Mouse (Mus musculus) midbrain, embryonic 15.5 days (tissue): ENCODE data around the gene Antxr2. TPM values are rescaled to one million over a fixed set of nuclear protein-coding genes. Genes with fewer than 3 reads are reported as not detected.

Experiments used
- ATAC-seq: fragments of 200-750 bp; cut with Nextera tagmentation; replicated peaks from 2 replicates; pipeline ENCODE4 v1.8.0; 2017; ENCODE audit warnings: moderate TSS enrichment
- H3K27ac ChIP-seq: fragments of 300-500 bp; sonication (generic); 2 replicates; pipeline ENCODE4 v1.5.1; 2015; ENCODE audit warnings: mild to moderate bottlenecking, inconsistent platforms
- H3K27me3 ChIP-seq: fragments of 300-500 bp; sonication (generic); replicated peaks from 2 replicates; pipeline ENCODE4 v1.6.1; 2015; ENCODE audit warnings: inconsistent platforms
- H3K36me3 ChIP-seq: fragments of 300-500 bp; sonication (generic); replicated peaks from 2 replicates; pipeline ENCODE4 v1.6.1; 2015; ENCODE audit warnings: inconsistent platforms
- H3K4me1 ChIP-seq: fragments of 300-500 bp; sonication (generic); 2 replicates; pipeline ENCODE4 v1.6.1; 2015; ENCODE audit warnings: inconsistent platforms
- H3K4me2 ChIP-seq: fragments of 300-500 bp; sonication (generic); 2 replicates; pipeline ENCODE4 v1.6.1; 2015; ENCODE audit warnings: inconsistent platforms, mild to moderate bottlenecking, moderate library complexity
- H3K4me3 ChIP-seq: fragments of 300-500 bp; sonication (generic); 2 replicates; pipeline ENCODE4 v1.5.1; 2015; ENCODE audit warnings: mild to moderate bottlenecking, inconsistent platforms
- H3K9ac ChIP-seq: fragments of 300-500 bp; sonication (generic); 2 replicates; pipeline ENCODE4 v1.6.1; 2015; ENCODE audit warnings: mild to moderate bottlenecking, inconsistent platforms
- H3K9me3 ChIP-seq: fragments of 300-500 bp; sonication (generic); 2 replicates; pipeline ENCODE4 v1.6.1; 2016; ENCODE audit warnings: inconsistent platforms
- WGBS: fragments of 180-500 bp; shearing (Covaris S2); methylation state at CpG from one replicate; pipeline ENCODE4 v1.1.7; 2015; ENCODE audit warnings: mixed read lengths; 5-methylcytosine and 5-hydroxymethylcytosine counted together
- polyA plus RNA-seq: library from polyadenylated mRNA; unstranded; fragments of >200 nt; fragmentation: Nextera tagmentation; extraction: Ambion mirVana; gene quantifications from 2 replicates; pipeline ENCODE4 v1.2.1, GENCODE M21; 2015

Gene Antxr2
- polyA plus RNA-seq, 1 experiment from 2014 or later = 3.0 TPM

DNA sequence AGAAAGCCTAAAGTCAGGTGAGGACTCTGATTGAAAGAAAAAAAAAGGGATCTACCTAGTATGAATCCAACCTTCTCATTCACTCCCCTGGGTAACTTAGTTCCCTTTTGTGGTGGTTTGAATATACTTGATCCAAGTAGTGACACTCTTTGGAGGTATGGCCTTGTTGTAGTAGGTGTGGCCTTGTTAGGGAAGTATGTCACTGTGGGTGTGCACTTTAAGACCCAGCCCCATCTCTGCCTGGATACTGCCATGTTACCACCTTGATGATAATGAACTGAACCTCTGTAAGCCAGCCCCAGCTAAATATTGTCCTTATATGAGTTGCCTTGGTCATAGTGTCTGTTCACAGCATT lies 190.9 kb downstream of the Antxr2 start:
- no peaks in the 10 kb centered on the region for H3K9me3 ChIP-seq
- H3K4me2 ChIP-seq = no peak overlapping the region
- no peak overlapping the region for H3K4me3 ChIP-seq
- H3K9ac ChIP-seq = no peak overlapping the region
- ATAC-seq = no peak
- no peaks in the 10 kb centered on the region for H3K4me1 ChIP-seq
- no peaks in the 10 kb centered on the region for H3K27me3 ChIP-seq
- no peaks in the 10 kb centered on the region for H3K36me3 ChIP-seq
- no peak overlapping the region for H3K27ac ChIP-seq

DNA sequence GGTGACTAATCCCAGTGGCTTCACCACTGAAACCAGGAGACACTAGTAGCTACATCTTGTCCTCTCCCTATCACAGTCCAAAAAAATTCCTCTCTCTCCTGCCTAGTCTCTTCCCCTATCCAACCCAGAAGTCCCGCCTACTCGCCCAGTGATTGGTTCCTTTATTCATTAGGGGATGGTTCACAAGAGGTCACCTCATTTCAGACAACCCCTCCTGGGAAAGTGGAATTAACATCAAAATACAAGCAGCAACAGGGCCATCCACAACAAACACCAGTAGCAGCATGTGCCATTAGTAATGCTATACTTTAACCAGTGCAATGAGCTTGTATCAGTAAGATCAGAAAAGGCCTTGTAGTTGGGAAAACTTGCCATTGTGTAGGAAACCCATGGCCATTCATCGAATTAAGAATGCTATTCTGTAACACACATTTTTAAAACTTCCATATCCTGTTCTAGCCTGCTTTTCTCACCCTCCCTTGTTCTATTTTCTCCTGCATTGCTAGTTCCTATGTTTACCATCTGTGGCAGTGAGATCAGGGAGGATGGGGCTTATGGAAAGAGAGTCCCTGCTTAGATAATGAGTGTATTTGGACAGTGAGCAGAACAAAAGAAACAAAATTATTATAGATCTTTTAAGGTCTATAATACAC lies 191.4 kb downstream of the Antxr2 start:
- Histone ChIP-seq H3K36me3 (no peaks in the 10 kb centered on the region), H3K4me2 (no peak overlapping the region), H3K4me3 (no peak overlapping the region), H3K4me1 (no peaks in the 10 kb centered on the region), H3K9me3 (no peaks in the 10 kb centered on the region), H3K27ac (no peak overlapping the region), H3K27me3 (no peaks in the 10 kb centered on the region), H3K9ac (no peak overlapping the region)
- ATAC-seq = no peak
- WGBS = 61% methylated on average over 3 of the region's 3 CpGs

DNA sequence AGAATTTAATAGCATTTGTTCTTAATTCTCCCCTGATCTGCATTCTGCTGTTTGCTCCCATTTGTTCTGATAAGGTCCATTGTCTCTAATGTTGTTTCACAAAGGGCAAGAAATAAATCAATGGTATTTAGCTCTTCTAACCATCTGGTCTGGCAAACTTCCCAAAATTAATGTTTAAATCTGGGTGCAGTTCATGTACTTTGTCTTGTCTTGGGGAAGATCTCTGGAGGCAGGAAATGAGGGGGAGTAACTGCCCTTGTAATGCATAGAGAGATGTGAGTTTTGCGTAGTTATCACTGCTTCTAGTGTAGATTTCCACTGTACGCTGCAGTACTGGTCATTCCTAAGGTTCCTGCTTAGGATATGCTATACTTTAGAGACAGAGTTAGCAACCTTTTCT lies 193.5 kb downstream of the Antxr2 start:
- no peak overlapping the region for H3K27ac ChIP-seq
- H3K4me3 ChIP-seq = no peak overlapping the region
- no peak overlapping the region for H3K9ac ChIP-seq
- no peaks in the 10 kb centered on the region for H3K4me1 ChIP-seq
- ATAC-seq = no peak
- 98% methylated on average over 2 of the region's 2 CpGs for WGBS
- H3K36me3 ChIP-seq = no peaks in the 10 kb centered on the region
- no peaks in the 10 kb centered on the region for H3K9me3 ChIP-seq
- no peak overlapping the region for H3K4me2 ChIP-seq
- no peaks in the 10 kb centered on the region for H3K27me3 ChIP-seq

DNA sequence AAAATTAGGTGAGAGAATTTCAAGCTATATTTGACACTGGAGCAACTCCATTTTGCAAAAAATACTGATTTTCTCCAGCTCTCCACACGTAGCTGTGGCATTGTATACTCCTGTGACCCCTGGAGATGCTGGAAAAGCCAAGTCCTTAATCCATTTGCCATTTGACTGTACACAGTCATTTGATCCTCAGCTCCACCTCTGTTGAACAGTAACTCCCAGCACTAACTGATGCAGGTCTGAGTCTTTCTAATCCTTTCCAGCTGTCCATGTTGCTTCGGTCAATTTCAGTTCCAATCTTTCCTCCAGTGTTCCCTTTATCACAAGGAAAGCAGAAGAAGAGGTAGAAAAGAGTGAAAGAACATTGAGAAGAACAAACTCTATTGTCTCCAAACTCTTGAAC lies 195.4 kb downstream of the Antxr2 start:
- Histone ChIP-seq H3K36me3 (no peaks in the 10 kb centered on the region), H3K4me1 (no peaks in the 10 kb centered on the region), H3K4me3 (no peak overlapping the region), H3K4me2 (no peak overlapping the region), H3K9me3 (no peaks in the 10 kb centered on the region), H3K27ac (no peak overlapping the region), H3K27me3 (no peaks in the 10 kb centered on the region), H3K9ac (no peak overlapping the region)
- ATAC-seq = no peak
- WGBS = 67% methylated on average over 2 of the region's 2 CpGs

DNA sequence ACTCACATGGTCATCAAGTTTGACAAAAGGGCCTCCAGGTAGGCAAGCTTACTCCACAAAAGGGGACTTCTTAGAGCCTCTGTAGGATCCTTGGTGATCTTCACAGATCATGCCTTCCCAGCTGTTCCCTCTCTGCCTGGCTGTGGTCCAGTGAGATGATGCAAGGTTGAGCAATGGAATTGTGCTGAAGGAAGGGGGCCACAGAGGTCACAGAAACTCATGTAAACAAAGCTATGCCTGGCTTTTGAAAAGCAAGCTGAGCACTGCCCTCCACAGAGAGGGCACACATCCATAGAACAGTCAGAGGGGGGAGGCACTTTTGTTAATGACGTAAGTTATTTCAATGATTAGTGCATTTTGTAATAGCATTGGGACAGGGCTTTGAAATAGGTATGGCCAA lies 196.1 kb downstream of the Antxr2 start:
- 68% methylated on average over 1 of the region's 1 CpGs for WGBS
- no peak for ATAC-seq
- no peaks in the 10 kb centered on the region for H3K9me3 ChIP-seq

More for the DNA sequence above, 196.1 kb downstream of the Antxr2 start:
- H3K27ac ChIP-seq = no peak overlapping the region
- no peak overlapping the region for H3K4me2 ChIP-seq
- no peak overlapping the region for H3K4me3 ChIP-seq
- H3K36me3 ChIP-seq = no peaks in the 10 kb centered on the region
- H3K27me3 ChIP-seq = no peaks in the 10 kb centered on the region
- no peaks in the 10 kb centered on the region for H3K4me1 ChIP-seq
- H3K9ac ChIP-seq = no peak overlapping the region

Other genes with a start within 250 kb of the Antxr2 start
- 2.1 and 2.6 TPM in 2 replicates for gene Prdm8, start 136.2 kb upstream of the Antxr2 start, polyA plus RNA-seq
- gene Fgf5, start 223.1 kb upstream of the Antxr2 start, polyA plus RNA-seq = 0.96 and 2.0 TPM in 2 replicates